In the genomic region with DNA sequence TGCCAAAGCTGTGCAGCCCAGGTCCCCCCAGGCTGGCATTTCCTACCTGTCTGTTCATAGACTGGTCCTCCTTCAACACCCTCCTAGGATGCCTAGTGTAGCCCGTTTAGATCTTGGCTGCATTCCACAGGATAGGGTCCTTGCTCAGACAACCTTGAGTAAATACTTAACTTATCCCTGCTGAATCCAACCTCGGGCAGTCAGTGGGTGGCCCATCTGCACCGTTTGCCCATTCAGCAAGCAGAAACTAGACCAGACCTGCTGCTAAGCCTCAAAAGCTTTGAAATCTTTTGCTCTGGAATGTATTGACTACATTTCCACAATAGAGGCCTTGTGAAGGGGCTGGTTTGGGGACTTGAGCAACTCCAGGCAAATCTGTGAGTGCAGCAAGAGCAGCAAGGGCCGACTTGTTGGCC, we compare ENCODE assay signal across 11 mouse cellular contexts. TPM values are rescaled to one million over a fixed set of nuclear protein-coding genes. Genes with fewer than 3 reads are reported as not detected.
DNase-seq lines count a peak whose midpoint lies in the region; ATAC-seq and TF ChIP-seq lines count a peak whose summit lies in the region.
"Had no signal": no experiment of that assay in that cellular context is flagged by ENCODE, and none has a peak within 500 bp of the region (broad histone marks: within the 10 kb centered on the region; RNA-seq: fewer than 3 reads in every experiment).

No protein-coding gene starts in this region.

- H3K36me3 ChIP-seq in lung, embryonic 14.5 days (ENCODE audit: insufficient read depth): no peaks in the 10 kb centered on the region
- H3K36me3 ChIP-seq in limb, embryonic 14.5 days (ENCODE audit: control insufficient read depth, insufficient read depth, low read length): no peaks in the 10 kb centered on the region
- no peaks in the 10 kb centered on the region for H3K36me3 ChIP-seq in heart, embryonic 12.5 days
- H3K36me3 ChIP-seq: G1E had no signal

- DNase-seq in lung, embryonic 14.5 days: peak; percentile 84
- DNase-seq in lung, postnatal 25 days (ENCODE audit: low spot score): no peak
- peak; percentile 22 for DNase-seq in embryo, embryonic 9.5 days (ENCODE audit: extremely low spot score)
- DNase-seq in forelimb bud, embryonic 11.5 days (ENCODE audit: low read depth, low spot score): peak; percentile 75
- peak; percentile 59 for DNase-seq in limb, embryonic 14.5 days (ENCODE audit: low spot score)
- no peak for DNase-seq in layer of hippocampus, adult 9-10 months (ENCODE audit: low spot score)
- no peak for DNase-seq in gastrocnemius, postnatal 10 days
- DNase-seq: cerebellum, adult 8-10 months had no signal

- no peaks in the 10 kb centered on the region for H3K27me3 ChIP-seq in lung, embryonic 14.5 days (ENCODE audit: insufficient read depth, low read length)
- H3K27me3 ChIP-seq in limb, embryonic 14.5 days (ENCODE audit: control insufficient read depth, insufficient read depth, low read length): no peaks in the 10 kb centered on the region
- H3K27me3 ChIP-seq in heart, embryonic 12.5 days (replicated peaks): no peaks in the 10 kb centered on the region

- 0 out of 2 replicates have a peak, but pooled peaks cover 8% of the 10 kb centered on the region for H3K4me1 ChIP-seq in lung, embryonic 14.5 days (ENCODE audit: insufficient read depth)
- H3K4me1 ChIP-seq in limb, embryonic 14.5 days (ENCODE audit: control insufficient read depth, insufficient read depth, low read length): peaks cover 20% of the 10 kb centered on the region
- peaks cover 18% of the 10 kb centered on the region for H3K4me1 ChIP-seq in heart, embryonic 12.5 days (replicated peaks)

- H3K9ac ChIP-seq in lung, embryonic 14.5 days: no peak overlapping the region
- H3K9ac ChIP-seq in limb, embryonic 14.5 days (ENCODE audit: low read depth, low read length, severe bottlenecking): peak overlapping the region; percentile 28; the same call in 1 of the 2 replicates
- no peak overlapping the region for H3K9ac ChIP-seq in heart, embryonic 12.5 days

- WGBS in lung, embryonic 14.5 days: 13% methylated on average over 4 of the region's 4 CpGs
- 2% methylated on average over 4 of the region's 4 CpGs for WGBS in limb, embryonic 14.5 days
- WGBS in heart, embryonic 12.5 days: 27% methylated on average over 4 of the region's 4 CpGs

- peak; percentile 95 for ATAC-seq in lung, embryonic 14.5 days (ENCODE audit: insufficient read depth)
- peak; percentile 42; the same call in 1 of the 2 replicates for ATAC-seq in limb, embryonic 14.5 days (ENCODE audit: low FRiP score, low read depth)
- no peak for ATAC-seq in heart, embryonic 12.5 days (ENCODE audit: insufficient number of reproducible peaks, low FRiP score)

- H3K4me3 ChIP-seq in lung, embryonic 14.5 days (ENCODE audit: low read depth, low read length): no peak overlapping the region
- H3K4me3 ChIP-seq in limb, embryonic 14.5 days (replicated peaks; ENCODE audit: low read length): no peak overlapping the region
- H3K4me3 ChIP-seq in heart, embryonic 12.5 days: no peak overlapping the region

- TF ChIP-seq POLR2A in limb, embryonic 14.5 days (IDR thresholded peaks at IDR 0.05; ENCODE audit: borderline replicate concordance, extremely low read depth, insufficient read depth, insufficient read length): no peak

- TF ChIP-seq CTCF in lung, embryonic 14.5 days (IDR thresholded peaks at IDR 0.05; ENCODE audit: low read depth): no peak

- no peaks in the 10 kb centered on the region for H3K9me3 ChIP-seq in lung, embryonic 14.5 days (ENCODE audit: low read depth, low read length)
- H3K9me3 ChIP-seq in limb, embryonic 14.5 days (ENCODE audit: control insufficient read depth, low read length): no peaks in the 10 kb centered on the region
- H3K9me3 ChIP-seq in heart, embryonic 12.5 days (replicated peaks): no peaks in the 10 kb centered on the region
- H3K9me3 ChIP-seq: G1E had no signal

- H3K4me2 ChIP-seq in lung, embryonic 14.5 days: no peak overlapping the region
- no peak overlapping the region for H3K4me2 ChIP-seq in limb, embryonic 14.5 days (replicated peaks; ENCODE audit: low read depth, low read length, severe bottlenecking)
- no peak overlapping the region for H3K4me2 ChIP-seq in heart, embryonic 12.5 days

- peak overlapping the region; percentile 85 for H3K27ac ChIP-seq in lung, embryonic 14.5 days (ENCODE audit: low read depth)
- H3K27ac ChIP-seq in limb, embryonic 14.5 days (replicated peaks; ENCODE audit: low read depth, low read length): peak overlapping the region; percentile 79
- no peak overlapping the region for H3K27ac ChIP-seq in heart, embryonic 12.5 days (ENCODE audit: poor library complexity, severe bottlenecking)
- H3K27ac ChIP-seq: macrophage had no signal

RNA-seq across cellular contexts. Expression of a gene that starts 23.2 kb away (rescaled TPM):
- 37.2 and 39.9 TPM in 2 replicates for polyA plus RNA-seq in lung, embryonic 14.5 days (2014; fragmentation: Nextera tagmentation; extraction: Ambion mirVana)
- polyA plus RNA-seq in limb, embryonic 14.5 days (2012; rRNA removed): 31.4 and 31.5 TPM in 2 replicates
- polyA plus RNA-seq in limb, embryonic 14.5 days (2014; fragmentation: Nextera tagmentation; extraction: Ambion mirVana): 36.1 and 40.8 TPM in 2 replicates
- total RNA-seq in gastrocnemius, postnatal 10 days (2021): 10 to 100 TPM in 1 of 2 experiments, 1 to 10 TPM in 1; 8.5 to 10.6 TPM
- polyA plus RNA-seq in heart, embryonic 12.5 days (2016; fragmentation: Nextera tagmentation; extraction: Ambion mirVana): 22.1 and 23.8 TPM in 2 replicates

Comparison
In these comparisons a context has a peak if more than half of its experiments do, and no peak if none do; other contexts are left out.
1. DNase-seq: peak in lung, embryonic 14.5 days (single experiment), embryo, embryonic 9.5 days (single experiment), forelimb bud, embryonic 11.5 days (single experiment) and limb, embryonic 14.5 days (single experiment); none in lung, postnatal 25 days (single experiment), layer of hippocampus, adult 9-10 months (single experiment) and gastrocnemius, postnatal 10 days (single experiment).